Mouse (Mus musculus) brain, embryonic 14.5 days (tissue): ENCODE data around the gene Schip1.

Experiments used
- CTCF ChIP-seq: fragments of 200-500 bp; IDR thresholded peaks from 2 replicates; pipeline ENCODE4 v1.5.1; 2012; ENCODE audit warnings: inconsistent platforms, mild to moderate bottlenecking, moderate library complexity, borderline replicate concordance; ENCODE audit not compliant: insufficient read depth, insufficient read length; ENCODE audit errors: extremely low read depth
- POLR2A ChIP-seq: fragments of 200-500 bp; IDR thresholded peaks from 2 replicates; pipeline ENCODE4 v1.6.1; 2012; ENCODE audit warnings: mild to moderate bottlenecking, inconsistent platforms, borderline replicate concordance; ENCODE audit not compliant: poor library complexity, insufficient read depth, insufficient read length, severe bottlenecking; ENCODE audit errors: extremely low read depth

- TF ChIP-seq CTCF (no peak), POLR2A (no peak)
These were observed 156.8 kb downstream of the Schip1 start for GRCm38 (mm10) chr3:68221452-68221851.
